ENCODE assay signal across 8 mouse cellular contexts in the genomic region with DNA sequence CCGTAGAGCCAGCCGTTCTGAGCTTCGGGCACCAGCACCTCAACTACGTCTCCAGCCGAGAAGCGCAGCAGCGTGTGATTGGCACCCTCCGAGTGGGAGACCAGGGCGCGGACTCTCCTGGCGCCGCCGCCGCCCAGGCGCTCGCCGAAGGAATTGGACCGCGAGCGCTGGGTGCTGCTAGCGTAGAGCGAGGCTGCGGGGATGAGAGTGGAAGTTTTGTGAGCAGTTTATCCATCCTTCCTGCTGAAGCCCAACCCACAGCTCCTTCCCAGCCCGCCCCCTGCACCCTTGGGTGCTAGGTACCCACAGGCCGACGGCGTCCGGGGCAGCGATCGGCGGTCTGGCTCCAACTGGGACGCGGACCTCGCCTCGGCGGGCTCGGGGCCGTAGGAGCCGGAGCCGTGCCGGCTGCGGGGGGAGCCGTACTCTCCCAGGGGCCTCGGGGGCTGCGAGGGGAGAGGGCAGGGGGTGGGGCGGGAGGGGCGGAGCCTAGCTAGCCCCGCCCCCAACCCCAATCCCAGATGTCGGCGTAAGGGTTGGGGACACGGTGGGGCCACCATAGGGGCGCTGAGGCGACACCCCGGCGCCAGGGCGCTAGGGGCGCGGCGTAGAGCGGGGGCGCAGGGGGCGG. TPM values are rescaled to one million over a fixed set of nuclear protein-coding genes. Genes with fewer than 3 reads are reported as not detected.
DNase-seq lines count a peak whose midpoint lies in the region; ATAC-seq and TF ChIP-seq lines count a peak whose summit lies in the region.

No protein-coding gene starts in this region.

- TF ChIP-seq POLR2A in cerebellum, adult 2 months (IDR thresholded peaks at IDR 0.05; ENCODE audit: borderline replicate concordance, insufficient read depth, low read length) = no peak
- TF ChIP-seq POLR2A in limb, embryonic 14.5 days (IDR thresholded peaks at IDR 0.05; ENCODE audit: borderline replicate concordance, extremely low read depth, insufficient read depth, insufficient read length) = no peak

- no peak overlapping the region for H3K27ac ChIP-seq in cerebellum, adult 2 months (ENCODE audit: insufficient read depth, low read length)
- H3K27ac ChIP-seq in limb, embryonic 14.5 days (replicated peaks; ENCODE audit: low read depth, low read length) = no peak overlapping the region
- no peak overlapping the region for H3K27ac ChIP-seq in neural tube, embryonic 11.5 days (ENCODE audit: low read depth, low read length)

- H3K4me1 ChIP-seq in cerebellum, adult 2 months (ENCODE audit: control insufficient read depth, insufficient read depth, low read length) = no peaks in the 10 kb centered on the region
- no peaks in the 10 kb centered on the region for H3K4me1 ChIP-seq in limb, embryonic 14.5 days (ENCODE audit: control insufficient read depth, insufficient read depth, low read length)
- peaks cover 7% of the 10 kb centered on the region; the same call in 1 of the 2 replicates for H3K4me1 ChIP-seq in neural tube, embryonic 11.5 days (ENCODE audit: control insufficient read depth, insufficient read depth, low read length)

- H3K36me3 ChIP-seq in limb, embryonic 14.5 days (ENCODE audit: control insufficient read depth, insufficient read depth, low read length) = no peaks in the 10 kb centered on the region
- no peaks in the 10 kb centered on the region for H3K36me3 ChIP-seq in neural tube, embryonic 11.5 days (ENCODE audit: control insufficient read depth, insufficient read depth, low read length)

- peaks cover 7% of the 10 kb centered on the region; the same call in 1 of the 2 replicates for H3K27me3 ChIP-seq in cerebellum, adult 2 months (ENCODE audit: control insufficient read depth, insufficient read depth, low read length)
- peaks cover 15% of the 10 kb centered on the region; the same call in 1 of the 2 replicates for H3K27me3 ChIP-seq in limb, embryonic 14.5 days (ENCODE audit: control insufficient read depth, insufficient read depth, low read length)
- peaks cover 41% of the 10 kb centered on the region for H3K27me3 ChIP-seq in neural tube, embryonic 11.5 days (ENCODE audit: control insufficient read depth, insufficient read depth, low read length)

- H3K4me3 ChIP-seq in cerebellum, adult 2 months (replicated peaks; ENCODE audit: insufficient read depth, low read depth, low read length) = peak overlapping the region; percentile 2
- H3K4me3 ChIP-seq in limb, embryonic 14.5 days (replicated peaks; ENCODE audit: low read length) = peak overlapping the region; percentile 58
- H3K4me3 ChIP-seq in neural tube, embryonic 11.5 days (ENCODE audit: low read depth, low read length) = peak overlapping the region; percentile 58

- no peaks in the 10 kb centered on the region for H3K9me3 ChIP-seq in limb, embryonic 14.5 days (ENCODE audit: control insufficient read depth, low read length)
- H3K9me3 ChIP-seq in neural tube, embryonic 11.5 days (ENCODE audit: control insufficient read depth, low read length) = no peaks in the 10 kb centered on the region

- WGBS in cerebellum, adult 2 months = 1% methylated on average over 61 of the region's 62 CpGs
- WGBS in limb, embryonic 14.5 days = under 1% methylated on average over 27 of the region's 62 CpGs
- under 1% methylated on average over 42 of the region's 62 CpGs for whole genome bisulfite sequencing in neural tube, embryonic 11.5 days

- no peak for DNase-seq in cerebellum, adult 2 months
- DNase-seq in cerebellum, postnatal 25 days = no peak
- DNase-seq in urinary bladder, adult 18-20 months (ENCODE audit: low spot score in 2 of 2) = peak; percentile 25 to 51
- no peak for DNase-seq in urinary bladder, adult 2 months (ENCODE audit: low spot score)
- peak; percentile 46 for DNase-seq in heart, postnatal 4 days
- peak; percentile 38 for DNase-seq in limb, embryonic 14.5 days (ENCODE audit: low spot score)
- peak; percentile 64 for DNase-seq in neural tube, embryonic 11.5 days (ENCODE audit: low spot score)
- no peak for DNase-seq in MN1 (ENCODE audit: low spot score)

- peak overlapping the region; percentile 55 for H3K9ac ChIP-seq in limb, embryonic 14.5 days (ENCODE audit: low read depth, low read length, severe bottlenecking)
- peak overlapping the region; percentile 57 for H3K9ac ChIP-seq in neural tube, embryonic 11.5 days (ENCODE audit: low read length)

- no peak for TF ChIP-seq CTCF in cerebellum, adult 2 months (IDR thresholded peaks at IDR 0.05; ENCODE audit: borderline replicate concordance, insufficient read depth, low read depth, low read length)

- peak; percentile 76 for ATAC-seq in limb, embryonic 14.5 days (ENCODE audit: low FRiP score, low read depth)
- peak; percentile 55 for ATAC-seq in neural tube, embryonic 11.5 days (ENCODE audit: insufficient read depth, low FRiP score, low TSS enrichment)

- H3K4me2 ChIP-seq in limb, embryonic 14.5 days (replicated peaks; ENCODE audit: low read depth, low read length, severe bottlenecking) = peak overlapping the region; percentile 97
- peak overlapping the region; percentile 100 for H3K4me2 ChIP-seq in neural tube, embryonic 11.5 days (ENCODE audit: low read depth)

RNA-seq across cellular contexts. Expression of a gene that starts 6.6 kb away (rescaled TPM):
- 0.47 and 1.7 TPM in 2 replicates for polyA plus RNA-seq in cerebellum, adult 2 months (2012; rRNA removed)
- 0.04 and 0.21 TPM in 2 replicates for polyA plus RNA-seq in urinary bladder, adult 2 months (2012; rRNA removed)
- under 1 TPM; 0.23 to 0.31 TPM for total RNA-seq in heart, postnatal 4 days (2021)
- 0.16 and 0.35 TPM in 2 replicates for polyA plus RNA-seq in limb, embryonic 14.5 days (2012; rRNA removed)
- polyA plus RNA-seq in limb, embryonic 14.5 days (2014; fragmentation: Nextera tagmentation; extraction: Ambion mirVana) = 0.51 and 0.66 TPM in 2 replicates
- polyA plus RNA-seq in neural tube, embryonic 11.5 days (2014; fragmentation: Nextera tagmentation; extraction: Ambion mirVana) = not detected in 2 replicates

RNA-seq across cellular contexts. Expression of a gene that starts 24.1 kb away (rescaled TPM):
- polyA plus RNA-seq in cerebellum, adult 2 months (2012; rRNA removed) = 0.21 and 0.52 TPM in 2 replicates
- polyA plus RNA-seq in urinary bladder, adult 2 months (2012; rRNA removed) = 4.5 and 4.8 TPM in 2 replicates
- 1 to 10 TPM; 1.3 to 2.0 TPM for total RNA-seq in heart, postnatal 4 days (2021)
- polyA plus RNA-seq in limb, embryonic 14.5 days (2012; rRNA removed) = 11.7 TPM in 2 replicates
- 8.5 and 10.9 TPM in 2 replicates for polyA plus RNA-seq in limb, embryonic 14.5 days (2014; fragmentation: Nextera tagmentation; extraction: Ambion mirVana)
- 1.9 and 2.3 TPM in 2 replicates for polyA plus RNA-seq in neural tube, embryonic 11.5 days (2014; fragmentation: Nextera tagmentation; extraction: Ambion mirVana)

RNA-seq across cellular contexts. Expression of a gene that starts 32.0 kb away (rescaled TPM):
- 0.33 and 0.67 TPM in 2 replicates for polyA plus RNA-seq in cerebellum, adult 2 months (2012; rRNA removed)
- 0.96 and 1.1 TPM in 2 replicates for polyA plus RNA-seq in urinary bladder, adult 2 months (2012; rRNA removed)
- total RNA-seq in heart, postnatal 4 days (2021) = under 1 TPM; 0.52 to 0.74 TPM
- polyA plus RNA-seq in limb, embryonic 14.5 days (2012; rRNA removed) = 1.5 and 2.6 TPM in 2 replicates
- 0.89 and 1.2 TPM in 2 replicates for polyA plus RNA-seq in limb, embryonic 14.5 days (2014; fragmentation: Nextera tagmentation; extraction: Ambion mirVana)
- 0.38 and 0.49 TPM in 2 replicates for polyA plus RNA-seq in neural tube, embryonic 11.5 days (2014; fragmentation: Nextera tagmentation; extraction: Ambion mirVana)

RNA-seq across cellular contexts. Expression of a gene that starts 32.2 kb away (rescaled TPM):
- 93.1 and 95.8 TPM in 2 replicates for polyA plus RNA-seq in cerebellum, adult 2 months (2012; rRNA removed)
- 33.3 and 41.7 TPM in 2 replicates for polyA plus RNA-seq in urinary bladder, adult 2 months (2012; rRNA removed)
- total RNA-seq in heart, postnatal 4 days (2021) = 10 to 100 TPM; 24.5 to 26.0 TPM
- 82.4 and 82.6 TPM in 2 replicates for polyA plus RNA-seq in limb, embryonic 14.5 days (2012; rRNA removed)
- 23.3 and 25.7 TPM in 2 replicates for polyA plus RNA-seq in limb, embryonic 14.5 days (2014; fragmentation: Nextera tagmentation; extraction: Ambion mirVana)
- polyA plus RNA-seq in neural tube, embryonic 11.5 days (2014; fragmentation: Nextera tagmentation; extraction: Ambion mirVana) = 27.3 and 28.8 TPM in 2 replicates

Comparison
In these comparisons a context has a peak if more than half of its experiments do, and no peak if none do; other contexts are left out.
1. DNase-seq: peak in urinary bladder, adult 18-20 months (2 of 2), heart, postnatal 4 days (single experiment), limb, embryonic 14.5 days (single experiment) and neural tube, embryonic 11.5 days (single experiment); none in cerebellum, adult 2 months (0 of 2), cerebellum, postnatal 25 days (0 of 2), urinary bladder, adult 2 months (single experiment) and MN1 (single experiment).
2. H3K4me3 ChIP-seq: peak in every context shown above with its lines; median percentile 58 in limb, embryonic 14.5 days; 58 in neural tube, embryonic 11.5 days; 2 in cerebellum, adult 2 months.